Mouse (Mus musculus): ENCODE results near the gene Dot1l. TPM values are rescaled to one million over a fixed set of nuclear protein-coding genes. Genes with fewer than 3 reads are reported as not detected.

The Dot1l gene
- polyA plus RNA-seq, 1 experiment from 2014 or later = 26.3 TPM

DNA sequence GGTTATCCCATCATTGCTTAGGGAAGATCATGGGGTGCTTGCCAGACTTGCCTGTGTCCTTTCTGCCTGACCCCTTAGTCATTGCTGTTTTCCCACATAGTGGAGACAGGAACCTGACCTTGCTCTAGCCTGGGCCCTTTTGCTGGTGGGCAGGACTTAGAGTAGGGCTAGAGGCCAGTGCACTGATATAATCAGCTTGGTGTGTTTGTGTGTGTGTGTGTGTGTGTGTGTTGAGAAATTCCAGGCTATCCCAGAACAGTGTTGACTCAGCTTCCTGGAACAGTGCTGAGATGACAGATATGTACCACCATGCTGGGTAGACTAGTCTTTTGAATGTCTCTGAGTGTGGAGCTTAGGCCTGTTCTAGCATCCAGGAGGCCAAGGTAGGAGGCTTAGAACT, 24.6 kb downstream of the Dot1l start:
- H3K36me3 ChIP-seq = peaks cover 100% of the 10 kb centered on the region

DNA sequence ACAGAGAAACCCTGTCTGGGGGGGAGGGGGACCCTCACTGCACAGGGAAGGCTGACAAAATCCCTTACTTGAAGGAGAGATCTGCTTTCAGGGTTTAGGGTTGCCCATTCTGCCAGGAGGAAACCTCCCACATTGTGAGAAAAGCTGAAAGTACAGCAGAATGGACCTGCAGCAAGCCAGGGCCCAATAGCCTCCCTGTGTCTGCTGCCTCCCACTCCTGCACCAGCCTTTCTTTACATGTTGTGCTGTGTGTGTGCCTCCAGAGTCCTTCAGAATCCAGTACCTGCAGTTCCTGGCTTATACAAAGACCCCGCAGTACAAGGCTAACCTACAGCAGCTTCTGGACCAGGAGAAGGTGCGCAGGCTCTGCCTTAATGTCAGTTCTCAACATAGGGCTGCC, 29.3 kb downstream of the Dot1l start:
- ATAC-seq (ENCODE audit: low FRiP score, low read depth) = no peak
- peaks cover 100% of the 10 kb centered on the region for H3K36me3 ChIP-seq
- no peak overlapping the region for H3K9ac ChIP-seq
- no peaks in the 10 kb centered on the region for H3K27me3 ChIP-seq (replicated peaks)
- H3K4me2 ChIP-seq (replicated peaks) = no peak overlapping the region
- H3K27ac ChIP-seq = no peak overlapping the region
- WGBS = 97% methylated on average over 2 of the region's 2 CpGs
- H3K4me1 ChIP-seq = no peaks in the 10 kb centered on the region
- no peaks in the 10 kb centered on the region for H3K9me3 ChIP-seq
- no peak overlapping the region for H3K4me3 ChIP-seq

More for the DNA sequence above, 24.6 kb downstream of the Dot1l start:
- H3K9me3 ChIP-seq = no peaks in the 10 kb centered on the region
- no peak overlapping the region for H3K9ac ChIP-seq
- H3K27ac ChIP-seq = no peak overlapping the region
- no peak for ATAC-seq (ENCODE audit: low FRiP score, low read depth)
- H3K4me3 ChIP-seq = no peak overlapping the region
- no peak overlapping the region for H3K4me2 ChIP-seq (replicated peaks)
- no peaks in the 10 kb centered on the region for H3K4me1 ChIP-seq
- no peaks in the 10 kb centered on the region for H3K27me3 ChIP-seq (replicated peaks)

DNA sequence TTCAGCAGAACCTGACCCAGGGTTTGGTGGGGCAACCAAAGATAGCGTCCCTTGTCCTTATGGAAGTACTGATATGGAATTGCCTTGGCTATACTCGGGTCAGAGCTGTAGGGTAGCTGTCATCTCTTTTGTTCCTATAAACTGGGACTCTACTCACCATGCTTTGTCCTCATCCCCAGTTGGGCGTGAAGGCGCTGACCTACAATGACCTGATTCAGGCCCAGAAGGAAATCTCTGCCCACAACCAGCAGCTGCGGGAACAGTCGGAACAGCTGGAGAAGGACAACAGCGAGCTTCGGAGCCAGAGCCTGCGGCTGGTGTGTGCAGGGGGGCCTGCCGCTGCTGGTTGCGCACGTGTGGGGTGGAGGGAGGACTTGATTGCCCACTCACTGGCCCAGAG, 29.9 kb downstream of the Dot1l start:
- H3K9me3 ChIP-seq = no peaks in the 10 kb centered on the region
- no peak overlapping the region for H3K4me2 ChIP-seq (replicated peaks)
- H3K4me1 ChIP-seq = no peaks in the 10 kb centered on the region
- no peak overlapping the region for H3K4me3 ChIP-seq
- ATAC-seq (ENCODE audit: low FRiP score, low read depth) = no peak
- H3K36me3 ChIP-seq = peaks cover 98% of the 10 kb centered on the region
- no peak overlapping the region for H3K9ac ChIP-seq
- H3K27me3 ChIP-seq (replicated peaks) = no peaks in the 10 kb centered on the region
- WGBS = 80% methylated on average over 12 of the region's 12 CpGs
- no peak overlapping the region for H3K27ac ChIP-seq

DNA sequence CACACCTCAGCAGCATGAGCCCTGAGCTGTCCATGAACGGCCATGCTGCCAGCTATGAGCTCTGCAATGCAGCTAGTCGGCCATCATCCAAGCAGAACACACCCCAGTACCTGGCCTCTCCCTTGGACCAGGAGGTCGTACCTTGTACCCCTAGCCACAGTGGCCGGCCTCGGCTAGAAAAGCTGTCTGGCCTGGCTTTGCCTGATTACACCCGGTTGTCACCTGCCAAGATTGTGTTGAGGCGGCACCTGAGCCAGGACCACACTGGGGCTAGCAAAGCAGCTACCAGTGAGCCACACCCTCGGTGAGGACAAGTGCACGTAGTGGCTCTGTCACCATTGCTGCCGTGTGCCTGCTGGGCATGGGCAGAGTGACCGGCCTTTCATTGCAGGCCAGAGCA, 31.0 kb downstream of the Dot1l start:
- Histone ChIP-seq H3K4me3 (no peak overlapping the region), H3K27ac (no peak overlapping the region), H3K9ac (no peak overlapping the region), H3K36me3 (peaks cover 98% of the 10 kb centered on the region), H3K4me1 (no peaks in the 10 kb centered on the region), H3K27me3 (replicated peaks) (no peaks in the 10 kb centered on the region), H3K4me2 (replicated peaks) (no peak overlapping the region), H3K9me3 (no peaks in the 10 kb centered on the region)
- 94% methylated on average over 11 of the region's 11 CpGs for WGBS
- no peak for ATAC-seq (ENCODE audit: low FRiP score, low read depth)

DNA sequence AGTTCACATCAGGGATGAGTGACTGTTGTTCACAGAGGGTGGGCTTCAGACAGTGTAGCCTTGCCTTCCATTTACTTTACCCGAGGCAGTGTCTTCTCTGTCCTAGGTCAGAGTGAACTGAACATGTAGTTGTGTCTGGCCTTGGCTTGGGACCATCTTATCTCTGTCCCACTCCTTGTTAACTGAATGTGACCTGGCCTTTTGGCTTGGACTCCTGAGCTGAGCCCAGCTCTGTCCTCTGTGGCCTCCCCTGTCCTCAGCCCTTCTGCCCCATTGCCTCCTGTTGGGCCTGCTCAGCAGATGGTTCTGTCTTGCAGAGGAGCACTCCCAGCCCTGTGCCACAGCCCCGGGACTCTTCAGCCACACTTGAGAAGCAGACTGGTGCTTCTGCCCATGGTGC, 32.5 kb downstream of the Dot1l start:
- whole genome bisulfite sequencing = 86% methylated on average over 2 of the region's 2 CpGs
- ATAC-seq (ENCODE audit: low FRiP score, low read depth) = no peak
- Histone ChIP-seq H3K9ac (no peak overlapping the region), H3K27ac (no peak overlapping the region), H3K4me1 (no peaks in the 10 kb centered on the region), H3K4me3 (no peak overlapping the region), H3K27me3 (replicated peaks) (no peaks in the 10 kb centered on the region), H3K9me3 (no peaks in the 10 kb centered on the region), H3K36me3 (peaks cover 98% of the 10 kb centered on the region), H3K4me2 (replicated peaks) (no peak overlapping the region)

DNA sequence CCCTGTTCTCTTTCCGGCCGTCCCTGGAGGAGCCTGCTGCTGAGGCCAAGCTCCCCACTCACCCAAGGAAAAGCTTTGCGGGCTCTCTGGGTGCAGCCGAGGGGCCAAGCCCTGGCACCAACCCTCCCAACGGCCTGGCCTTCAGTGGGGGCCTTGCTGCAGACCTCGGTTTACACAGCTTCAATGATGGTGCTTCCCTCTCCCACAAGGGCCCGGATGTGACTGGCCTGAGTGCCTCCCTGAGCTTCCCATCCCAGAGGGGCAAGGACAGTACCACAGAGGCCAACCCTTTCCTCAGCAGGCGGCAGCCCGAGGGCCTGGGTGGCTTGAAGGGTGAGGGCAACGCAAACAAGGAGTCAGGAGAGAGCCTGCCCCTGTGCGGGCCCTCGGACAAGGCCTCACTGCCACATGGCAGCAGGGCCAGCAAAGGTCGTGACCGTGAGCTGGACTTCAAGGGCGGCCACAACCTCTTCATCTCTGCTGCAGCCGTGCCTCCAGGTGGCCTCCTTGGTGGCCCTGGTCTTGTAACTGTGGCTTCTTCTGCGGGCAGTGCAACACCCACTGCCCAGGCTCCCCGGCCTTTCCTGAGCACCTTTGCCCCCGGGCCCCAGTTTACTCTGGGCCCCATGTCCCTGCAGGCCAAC, 35.9 kb downstream of the Dot1l start:
- Histone ChIP-seq H3K27ac (no peak overlapping the region), H3K27me3 (replicated peaks) (no peaks in the 10 kb centered on the region), H3K4me1 (peaks cover 3% of the 10 kb centered on the region), H3K4me2 (replicated peaks) (no peak overlapping the region), H3K9me3 (no peaks in the 10 kb centered on the region), H3K36me3 (peaks cover 97% of the 10 kb centered on the region), H3K4me3 (no peak overlapping the region), H3K9ac (0 out of 2 replicates have a peak overlapping the region, but pooled peaks have one; percentile 3)
- no peak for ATAC-seq (ENCODE audit: low FRiP score, low read depth)
- 91% methylated on average over 19 of the region's 19 CpGs for WGBS

DNA sequence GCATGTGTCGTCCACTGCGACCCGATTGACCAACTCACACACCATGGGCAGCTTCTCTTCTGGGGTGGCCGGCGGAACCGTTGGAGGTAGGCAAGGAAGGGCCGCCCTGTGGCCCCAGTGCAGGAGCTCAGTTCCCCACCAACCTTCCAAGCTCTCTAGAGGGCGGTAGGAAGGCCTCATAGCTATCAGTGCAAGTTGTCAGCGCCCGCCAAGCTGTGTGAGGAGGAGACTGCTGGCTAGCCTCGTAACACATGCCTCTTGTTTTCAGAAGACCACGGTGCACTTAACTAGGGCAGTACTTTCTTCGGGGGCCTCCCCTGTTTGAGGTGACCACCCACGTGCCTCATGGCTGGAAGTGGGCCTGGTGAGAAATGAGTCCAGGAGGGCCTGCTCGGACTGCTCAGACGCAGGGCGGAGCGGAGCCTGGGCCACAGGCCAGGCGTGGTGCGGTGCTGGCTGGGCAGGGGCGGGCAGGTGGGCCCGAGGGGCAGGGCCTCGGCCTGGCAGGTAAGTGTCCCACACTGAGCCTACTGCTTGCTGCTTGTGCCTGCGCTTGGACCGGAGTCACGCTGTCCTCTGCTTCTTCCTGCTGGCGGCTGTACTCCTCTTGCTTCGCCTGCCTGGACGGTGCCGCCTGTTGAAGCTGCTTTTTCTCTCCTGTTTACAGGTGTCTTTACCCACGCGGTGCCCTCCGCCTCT, 36.6 kb downstream of the Dot1l start:
- Histone ChIP-seq H3K27ac (no peak overlapping the region), H3K4me1 (peaks cover 10% of the 10 kb centered on the region), H3K4me2 (replicated peaks) (no peak overlapping the region), H3K27me3 (replicated peaks) (no peaks in the 10 kb centered on the region), H3K9me3 (no peaks in the 10 kb centered on the region), H3K4me3 (no peak overlapping the region), H3K36me3 (peaks cover 96% of the 10 kb centered on the region), H3K9ac (0 out of 2 replicates have a peak overlapping the region, but pooled peaks have one; percentile 3)
- WGBS = 87% methylated on average over 33 of the region's 33 CpGs
- no peak for ATAC-seq (ENCODE audit: low FRiP score, low read depth)

DNA sequence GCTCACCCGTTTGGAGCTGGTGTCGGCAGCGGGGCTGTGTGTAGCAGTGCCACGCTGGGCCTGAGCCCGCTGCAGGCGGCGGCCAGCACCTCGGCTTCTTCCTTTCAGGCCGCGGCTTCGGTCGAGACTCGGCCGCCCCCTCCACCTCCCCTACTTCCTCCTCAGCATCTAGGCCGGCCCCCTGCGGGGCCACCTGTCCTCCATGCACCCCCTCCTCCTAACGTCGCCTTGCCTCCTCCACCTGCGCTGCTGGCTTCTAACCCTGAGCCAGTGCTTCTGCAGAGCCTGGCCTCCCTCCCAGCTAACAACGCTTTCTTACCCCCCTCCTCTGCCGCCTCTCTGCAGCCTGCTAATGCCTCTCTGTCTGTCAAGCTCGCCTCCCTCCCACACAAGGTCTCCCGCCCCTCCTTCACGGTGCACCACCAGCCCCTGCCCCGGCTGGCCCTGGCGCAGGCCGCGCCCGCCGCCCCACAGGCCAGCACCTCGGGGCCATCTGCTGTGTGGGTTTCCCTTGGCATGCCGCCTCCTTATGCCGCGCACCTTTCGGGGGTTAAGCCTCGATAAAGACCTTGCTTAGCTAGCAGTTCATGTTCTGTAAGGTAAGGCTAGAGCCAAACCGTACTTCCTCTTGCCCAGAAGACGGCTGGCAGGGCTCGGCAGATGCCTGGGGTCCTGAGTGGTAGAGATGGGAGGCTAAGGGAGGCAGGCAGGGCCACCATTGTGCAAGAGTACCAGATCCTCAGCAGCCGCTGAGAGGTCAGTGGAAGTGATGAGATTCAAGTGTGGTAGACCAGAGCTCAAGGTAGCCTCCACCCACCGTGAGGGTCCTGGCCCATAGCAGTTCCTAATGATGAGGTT, 37.4 kb downstream of the Dot1l start:
- Histone ChIP-seq H3K9ac (no peak overlapping the region), H3K27ac (no peak overlapping the region), H3K36me3 (peaks cover 89% of the 10 kb centered on the region), H3K9me3 (no peaks in the 10 kb centered on the region), H3K27me3 (replicated peaks) (no peaks in the 10 kb centered on the region), H3K4me1 (peaks cover 18% of the 10 kb centered on the region), H3K4me3 (no peak overlapping the region), H3K4me2 (replicated peaks) (no peak overlapping the region)
- 80% methylated on average over 41 of the region's 41 CpGs for WGBS
- ATAC-seq (ENCODE audit: low FRiP score, low read depth) = no peak

DNA sequence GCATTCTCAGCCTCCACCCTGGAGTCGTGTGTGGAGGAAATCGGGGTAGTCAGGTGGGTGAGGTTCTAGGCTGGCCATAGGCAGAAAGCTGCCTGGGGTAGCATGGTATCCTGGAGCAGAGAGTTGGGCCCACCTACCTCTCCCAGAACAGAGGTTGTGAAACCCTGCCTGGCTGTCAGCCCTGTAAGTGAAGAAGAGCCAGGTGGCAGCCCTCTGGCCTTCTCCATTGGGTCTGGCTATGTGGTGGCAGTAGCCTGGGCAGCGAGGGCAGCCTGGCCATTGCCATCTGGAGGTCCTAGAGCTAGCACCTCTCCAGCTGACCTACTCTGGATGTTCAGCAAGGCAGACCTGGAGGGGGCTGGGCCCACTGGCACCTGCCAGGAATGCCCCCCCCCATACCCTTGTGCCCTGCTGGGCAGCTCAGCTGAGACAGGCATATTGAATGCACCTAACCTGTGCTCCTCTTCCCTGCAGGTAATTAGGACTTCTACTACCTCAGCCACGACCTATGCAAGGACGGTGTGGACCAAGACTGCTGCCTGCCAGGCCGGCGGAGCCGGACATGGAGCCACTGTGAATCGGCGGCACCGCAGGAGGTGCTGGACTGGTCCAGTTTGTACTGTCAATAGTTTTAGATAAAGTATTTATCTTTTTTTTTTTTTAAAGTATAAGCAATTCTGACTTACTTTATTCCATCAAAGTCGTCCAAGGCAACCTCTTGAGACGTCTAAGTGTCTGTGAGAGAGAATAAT, 38.2 kb downstream of the Dot1l start:
- H3K4me1 ChIP-seq = peaks cover 20% of the 10 kb centered on the region
- no peaks in the 10 kb centered on the region for H3K27me3 ChIP-seq (replicated peaks)
- 94% methylated on average over 13 of the region's 13 CpGs for WGBS
- no peak overlapping the region for H3K4me3 ChIP-seq
- no peaks in the 10 kb centered on the region for H3K9me3 ChIP-seq
- H3K9ac ChIP-seq = no peak overlapping the region
- no peak overlapping the region for H3K27ac ChIP-seq
- ATAC-seq (ENCODE audit: low FRiP score, low read depth) = no peak
- H3K36me3 ChIP-seq = peaks cover 81% of the 10 kb centered on the region
- no peak overlapping the region for H3K4me2 ChIP-seq (replicated peaks)

DNA sequence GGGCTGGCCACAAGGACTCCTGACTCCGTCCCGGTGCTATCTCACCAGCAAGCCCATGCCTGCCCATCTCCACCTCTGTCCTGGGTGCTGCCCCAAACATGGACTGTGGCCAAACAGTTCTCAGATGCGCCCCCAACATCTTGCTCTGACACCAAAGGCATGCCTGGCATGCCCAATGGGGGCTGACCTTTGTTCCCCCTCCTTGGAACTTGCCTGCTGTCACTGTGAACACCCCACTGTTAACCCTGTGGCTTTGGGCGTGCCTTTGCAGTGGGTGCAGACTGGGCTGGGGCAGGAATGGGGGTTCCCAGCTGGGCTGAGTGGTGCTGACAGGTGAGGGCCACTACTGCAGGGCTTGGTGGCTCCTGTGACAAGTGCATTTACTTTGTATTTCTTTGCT, 38.8 kb downstream of the Dot1l start:
- Histone ChIP-seq H3K4me3 (no peak overlapping the region), H3K36me3 (peaks cover 75% of the 10 kb centered on the region), H3K27ac (no peak overlapping the region), H3K4me1 (peaks cover 20% of the 10 kb centered on the region), H3K9ac (no peak overlapping the region), H3K27me3 (replicated peaks) (no peaks in the 10 kb centered on the region), H3K9me3 (no peaks in the 10 kb centered on the region), H3K4me2 (replicated peaks) (no peak overlapping the region)
- no peak for ATAC-seq (ENCODE audit: low FRiP score, low read depth)
- WGBS = 83% methylated on average over 4 of the region's 4 CpGs

DNA sequence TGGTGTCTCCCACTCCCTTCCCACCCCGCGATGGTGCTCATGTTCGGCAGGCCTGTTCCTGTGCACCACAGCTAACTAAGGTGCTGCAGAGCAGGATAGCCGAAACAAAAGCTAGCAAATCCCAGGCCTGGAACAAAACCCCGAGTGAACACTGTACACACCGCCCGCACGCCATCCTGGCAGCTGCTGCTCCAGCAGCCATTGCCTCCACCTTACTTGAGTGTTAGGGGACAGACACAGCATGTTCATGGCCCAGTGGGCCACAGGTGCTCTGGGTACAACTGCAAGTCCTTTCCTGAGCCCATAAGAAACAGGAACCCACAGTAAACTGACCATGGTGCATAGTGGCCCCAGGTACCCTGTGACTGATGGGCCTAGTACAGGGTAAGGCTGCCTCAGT, 39.7 kb downstream of the Dot1l start:
- Histone ChIP-seq H3K4me2 (replicated peaks) (no peak overlapping the region), H3K4me1 (peaks cover 27% of the 10 kb centered on the region), H3K9ac (peak overlapping the region; percentile 29), H3K36me3 (peaks cover 66% of the 10 kb centered on the region), H3K4me3 (no peak overlapping the region), H3K9me3 (no peaks in the 10 kb centered on the region), H3K27me3 (replicated peaks) (no peaks in the 10 kb centered on the region), H3K27ac (no peak overlapping the region)
- no peak for ATAC-seq (ENCODE audit: low FRiP score, low read depth)
- WGBS = 88% methylated on average over 8 of the region's 8 CpGs

Data from neural tube, embryonic 12.5 days (tissue).